Mouse (Mus musculus) right cerebral cortex, postnatal 4 days (tissue): ENCODE results near the gene Gna11.

Experiments used
- DNase-seq: peaks from one replicate; pipeline ENCODE4 v3.0.0-alpha.2; 2022

Gene Gna11

DNA sequence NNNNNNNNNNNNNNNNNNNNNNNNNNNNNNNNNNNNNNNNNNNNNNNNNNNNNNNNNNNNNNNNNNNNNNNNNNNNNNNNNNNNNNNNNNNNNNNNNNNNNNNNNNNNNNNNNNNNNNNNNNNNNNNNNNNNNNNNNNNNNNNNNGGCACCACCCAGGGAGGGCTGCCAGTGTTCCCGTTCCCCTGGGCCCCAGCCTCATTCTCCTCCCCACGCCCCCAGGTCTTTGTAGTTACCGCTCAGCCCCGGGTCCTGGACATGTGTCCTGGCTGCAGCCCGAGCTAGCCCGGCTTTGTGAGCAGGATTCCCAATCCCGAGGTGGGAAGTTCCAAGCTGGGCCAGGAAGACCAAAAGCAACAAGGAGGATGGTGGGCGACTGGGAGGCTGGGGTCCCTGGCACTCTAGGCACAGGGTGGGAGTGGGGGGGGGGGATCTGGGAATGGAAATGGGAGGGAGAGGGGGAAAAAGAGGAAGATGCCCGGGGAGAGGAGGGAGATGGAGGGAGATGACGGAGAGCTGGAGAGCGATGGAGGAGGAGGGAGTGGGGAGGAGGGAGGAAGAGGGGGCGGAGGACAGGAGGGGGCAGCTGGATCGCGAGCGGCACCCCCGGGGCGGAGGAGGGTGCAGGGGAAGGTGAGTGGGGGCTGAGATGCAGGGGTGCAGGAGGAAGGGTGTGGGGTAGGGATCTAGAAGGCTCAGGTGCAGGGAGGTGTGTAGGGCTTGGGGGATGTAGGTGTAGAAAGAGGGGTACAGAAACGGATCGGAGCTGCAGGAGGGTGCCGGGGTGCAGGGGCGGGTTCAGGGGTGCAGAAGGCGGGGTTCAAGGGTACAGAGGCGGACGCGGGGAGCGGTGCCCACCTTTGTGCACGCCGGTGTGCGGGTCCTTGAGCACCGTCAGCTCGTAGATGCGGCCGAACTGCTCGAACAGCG, 63.1 kb downstream of the Gna11 start:
- peak; percentile 62 for DNase-seq
